Mouse (Mus musculus) erythroblast, embryonic 14.5 days (primary cell): ENCODE measurements around the gene Nsun6.

Experiments
- GATA1 ChIP-seq: IDR thresholded peaks from 2 replicates; pipeline ENCODE4 v1.6.1; 2012; ENCODE audit warnings: low read length, inconsistent platforms, mixed read lengths
- TAL1 ChIP-seq: IDR thresholded peaks from 3 replicates; pipeline ENCODE4 v1.6.1; 2012; ENCODE audit warnings: low read length, inconsistent platforms, mixed read lengths

DNA sequence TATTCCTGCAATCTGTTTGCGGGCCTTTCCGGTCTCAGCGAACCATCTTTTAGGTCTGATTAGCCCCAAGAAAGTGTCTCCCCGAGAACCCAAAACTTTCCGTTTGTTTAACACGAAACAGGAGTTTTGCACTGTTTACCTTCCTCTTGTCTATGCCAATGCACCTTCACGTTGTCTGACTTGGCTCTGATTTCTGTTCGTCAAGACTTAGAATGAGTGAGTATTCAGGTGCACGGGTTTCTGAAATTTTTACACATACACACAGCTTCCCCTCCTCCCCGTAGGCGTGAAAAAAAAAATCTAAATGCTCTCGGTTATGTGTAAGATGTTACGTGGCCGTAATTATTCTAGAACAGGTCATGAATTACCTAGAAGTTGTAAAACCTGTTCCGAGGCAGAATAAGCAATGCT lies 877 bp upstream of the Nsun6 start:
- TF ChIP-seq GATA1 = no peak
- no peak for TF ChIP-seq TAL1
